Mouse (Mus musculus) heart, postnatal 36 days (tissue): ENCODE results near the gene Adcy5. TPM values are rescaled to one million over a fixed set of nuclear protein-coding genes. Genes with fewer than 3 reads are reported as not detected.

ENCODE experiments used
- DNase-seq, 2 experiments: peaks; one replicate each; pipeline ENCODE4 v3.0.0; 2021 to 2022
- intact Hi-C: fragments of 180-260 bp; cut with DNase I; formaldehyde crosslinking; loops from one replicate; pipeline ENCODE4 v1.15.1; 2025
- total RNA-seq, 2 experiments: library from RNA; stranded (reverse); gene quantifications; 2 replicates each; pipeline ENCODE4 v1.2.3; 2021

The Adcy5 gene
- total RNA-seq, 2 experiments from 2014 or later: 48.7 to 57.7 TPM

DNA sequence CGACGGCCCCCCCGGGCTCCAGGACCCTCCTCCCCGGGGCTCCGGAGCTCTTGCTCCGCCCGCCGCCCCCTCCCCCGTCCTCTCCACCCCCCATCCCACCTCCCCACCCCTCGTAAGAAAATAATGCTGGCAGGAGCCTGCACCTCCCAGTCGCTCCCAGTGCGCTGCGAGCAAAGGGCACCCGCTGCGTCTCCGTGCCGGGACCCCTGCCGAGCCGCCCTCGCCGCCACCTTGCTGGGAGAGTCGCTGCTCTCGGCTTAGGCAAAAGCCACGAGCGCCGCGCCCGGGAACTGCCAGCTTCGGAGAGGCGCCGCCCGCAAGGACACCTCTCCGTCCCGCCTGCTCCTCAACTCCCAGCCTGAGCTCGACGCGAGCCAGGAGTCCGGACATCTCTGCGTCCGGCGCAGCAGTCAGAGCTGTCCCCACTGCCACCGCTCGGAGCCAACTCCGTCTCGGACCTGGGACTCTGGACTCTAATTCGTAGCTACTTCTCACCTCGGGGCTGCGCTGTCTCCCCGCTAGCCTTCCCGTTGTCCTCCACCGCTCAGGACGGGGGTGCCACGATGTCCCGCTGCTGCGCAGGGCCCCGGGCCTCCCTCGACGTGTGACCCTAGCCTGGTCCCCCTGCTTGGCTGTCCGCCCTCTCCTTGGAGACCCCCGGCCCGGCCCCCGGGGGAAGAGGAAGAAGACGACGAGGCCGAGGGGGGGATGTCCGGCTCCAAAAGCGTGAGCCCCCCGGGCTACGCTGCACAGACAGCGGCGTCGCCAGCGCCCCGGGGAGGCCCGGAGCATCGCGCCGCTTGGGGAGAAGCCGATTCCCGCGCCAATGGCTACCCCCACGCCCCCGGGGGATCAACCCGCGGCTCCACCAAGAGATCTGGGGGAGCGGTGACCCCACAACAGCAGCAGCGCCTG, 971 bp downstream of the Adcy5 start:
- intact Hi-C loops: loop anchor here (1.0 to 5.0 kb wide), 3 partner anchors 45 to 98 kb away; no protein-coding TSS in a partner anchor
- peak; percentile 50 to 67 for DNase-seq

DNA sequence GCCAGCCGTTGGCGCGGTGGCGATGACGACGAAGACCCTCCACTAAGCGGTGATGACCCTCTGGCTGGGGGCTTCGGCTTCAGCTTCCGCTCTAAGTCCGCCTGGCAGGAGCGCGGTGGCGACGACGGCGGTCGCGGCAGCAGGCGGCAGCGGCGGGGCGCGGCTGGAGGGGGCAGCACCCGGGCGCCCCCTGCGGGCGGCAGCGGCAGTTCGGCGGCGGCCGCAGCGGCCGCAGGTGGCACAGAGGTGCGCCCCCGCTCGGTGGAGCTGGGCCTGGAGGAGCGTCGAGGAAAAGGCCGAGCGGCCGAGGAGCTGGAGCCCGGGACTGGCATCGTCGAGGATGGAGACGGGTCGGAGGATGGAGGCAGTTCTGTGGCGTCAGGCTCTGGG, 1.6 kb downstream of the Adcy5 start:
- peak in 1 of 2 experiments; percentile 62 for DNase-seq
- intact Hi-C loops: loop anchor here (5.0 kb wide), 2 partner anchors 51 to 99 kb away; no protein-coding TSS in a partner anchor

- DNase-seq: no peak
Observed at GRCm38 (mm10) chr16:35156832-35157231, 2.2 kb downstream of the Adcy5 start.

GRCm38 (mm10) chr16:35159532-35159931, 4.9 kb downstream of the Adcy5 start:
- no peak for DNase-seq
- intact Hi-C loops: loop anchor here (5.0 kb wide), 2 partner anchors 48 to 102 kb away; no protein-coding TSS in a partner anchor

More at GRCm38 (mm10) chr16:35156832-35157231, 2.2 kb downstream of the Adcy5 start:
- intact Hi-C loops: loop anchor here (5.0 kb wide), 2 partner anchors 50 to 100 kb away; no protein-coding TSS in a partner anchor

- intact Hi-C loops: loop anchor here (5.0 kb wide), 2 partner anchors 47 to 103 kb away; no protein-coding TSS in a partner anchor
- DNase-seq: no peak
Observed at GRCm38 (mm10) chr16:35159991-35160390, 5.3 kb downstream of the Adcy5 start.

GRCm38 (mm10) chr16:35164361-35165224, 9.9 kb downstream of the Adcy5 start:
- intact Hi-C loops: no loop called here
- no peak for DNase-seq

- DNase-seq: no peak
- intact Hi-C loops: no loop called here
Observed at GRCm38 (mm10) chr16:35165361-35165760, 10.7 kb downstream of the Adcy5 start.

- DNase-seq: no peak
Observed at GRCm38 (mm10) chr16:35165788-35166187, 11.1 kb downstream of the Adcy5 start.

DNA sequence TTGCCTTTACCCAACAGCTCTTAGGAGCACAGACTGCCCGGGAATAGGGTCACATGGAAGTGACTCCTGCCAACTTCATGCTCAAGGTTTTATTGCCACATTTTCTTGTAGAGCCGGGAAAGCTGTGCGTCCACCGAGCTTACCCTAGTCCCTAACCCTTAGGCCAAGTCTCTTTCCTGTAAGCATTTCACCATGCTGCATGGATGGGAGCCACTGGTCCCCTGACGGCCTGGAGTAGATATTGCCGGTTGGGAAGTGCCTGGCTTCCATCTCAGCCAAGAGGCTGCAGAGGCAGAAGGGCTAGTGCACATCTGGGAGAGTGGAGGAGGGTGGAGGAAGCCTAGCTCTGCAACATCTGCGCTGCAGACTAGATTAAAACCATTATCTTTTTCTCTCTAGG, 14.8 kb downstream of the Adcy5 start:
- DNase-seq: no peak

More at GRCm38 (mm10) chr16:35165788-35166187, 11.1 kb downstream of the Adcy5 start:
- intact Hi-C loops: no loop called here

DNA sequence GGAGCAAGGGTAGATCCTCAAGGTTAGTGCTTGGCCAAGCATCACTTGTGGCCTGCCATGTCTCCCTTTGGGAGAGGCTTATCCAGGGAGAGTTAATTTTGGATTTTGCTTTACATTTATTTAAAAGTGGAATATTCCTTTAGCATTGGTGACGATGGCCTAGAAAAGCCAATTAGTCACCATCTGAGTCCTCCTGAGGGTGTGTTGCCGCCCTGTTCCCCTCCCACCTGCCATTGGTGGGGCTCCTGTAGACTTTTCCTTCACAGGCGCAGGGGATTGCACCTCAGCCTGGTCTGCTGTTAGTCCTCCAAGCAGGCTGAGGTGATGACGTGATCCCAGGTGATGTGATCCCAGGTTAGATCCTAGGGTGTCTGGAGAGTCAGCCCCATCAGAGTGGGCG, 17.5 kb downstream of the Adcy5 start:
- intact Hi-C loops: no loop called here
- DNase-seq: no peak

More for the DNA sequence above, 14.8 kb downstream of the Adcy5 start:
- intact Hi-C loops: no loop called here

DNA sequence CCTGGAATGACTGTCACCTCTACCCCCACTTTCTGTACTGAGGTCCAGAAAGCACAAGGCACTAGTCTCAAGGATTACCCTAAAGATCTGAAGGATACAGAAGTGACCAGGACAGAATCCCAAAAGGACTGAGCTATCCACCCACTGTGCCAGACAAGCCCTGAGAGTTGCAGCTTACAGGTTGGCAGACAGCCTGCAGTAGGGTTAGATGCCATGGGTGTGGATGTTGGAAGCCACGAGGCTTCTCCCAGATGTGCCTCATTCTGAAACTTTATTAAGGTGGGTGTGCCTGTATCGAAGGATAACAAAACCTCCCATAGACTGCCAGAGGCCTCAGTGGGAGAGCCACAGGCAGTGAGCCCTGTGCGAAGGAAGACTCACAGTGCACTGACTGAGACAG, 23.8 kb downstream of the Adcy5 start:
- DNase-seq: no peak
- intact Hi-C loops: no loop called here

DNA sequence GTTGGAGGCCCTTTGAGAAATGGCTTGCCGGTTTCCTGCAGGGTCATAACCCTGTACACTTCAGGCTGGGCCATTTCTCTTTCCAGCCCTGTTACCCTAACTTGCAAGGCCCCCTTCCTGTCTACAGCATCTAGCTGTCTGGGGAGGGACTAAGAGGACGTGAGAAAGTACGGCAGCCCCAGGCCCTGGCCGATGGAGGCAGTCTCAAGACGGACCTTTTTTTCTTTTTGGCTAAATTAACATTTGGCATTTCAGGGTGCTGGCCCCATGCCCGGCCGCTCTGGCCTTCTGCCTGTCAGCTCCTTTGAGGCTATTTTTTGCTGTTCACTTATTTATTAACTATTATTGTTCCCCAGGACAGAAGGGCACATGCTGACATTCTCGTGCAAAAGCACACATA, 24.4 kb downstream of the Adcy5 start:
- intact Hi-C loops: no loop called here
- DNase-seq: peak; percentile 70 to 72

DNA sequence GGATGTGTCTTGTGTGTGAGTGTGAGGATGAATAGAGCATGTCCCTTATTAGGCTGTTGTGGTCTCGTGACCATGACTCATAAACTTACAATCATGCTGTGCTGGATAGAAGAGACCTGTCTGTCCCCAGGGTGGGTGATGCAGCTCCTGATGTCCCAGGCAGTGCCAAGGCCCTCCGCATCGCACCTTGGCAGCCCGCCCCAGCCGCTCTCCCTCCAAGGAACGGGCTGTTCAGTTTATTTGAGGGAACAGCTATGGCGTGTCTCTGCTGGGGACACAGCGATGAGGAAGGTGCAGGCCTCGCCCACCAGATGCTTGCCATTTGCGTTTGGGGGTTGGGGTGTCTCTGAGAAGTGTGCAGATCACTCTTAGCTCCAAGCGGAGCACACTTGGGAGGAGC, 28.5 kb downstream of the Adcy5 start:
- intact Hi-C loops: no loop called here
- DNase-seq: peak; percentile 57 to 63

GRCm38 (mm10) chr16:35188111-35188510, 33.4 kb downstream of the Adcy5 start:
- no peak for DNase-seq
- intact Hi-C loops: no loop called here

- intact Hi-C loops: no loop called here
- DNase-seq: no peak
Observed at GRCm38 (mm10) chr16:35189420-35190141, 34.9 kb downstream of the Adcy5 start.

- DNase-seq: no peak
- intact Hi-C loops: no loop called here
Observed at GRCm38 (mm10) chr16:35190777-35191176, 36.1 kb downstream of the Adcy5 start.

DNA sequence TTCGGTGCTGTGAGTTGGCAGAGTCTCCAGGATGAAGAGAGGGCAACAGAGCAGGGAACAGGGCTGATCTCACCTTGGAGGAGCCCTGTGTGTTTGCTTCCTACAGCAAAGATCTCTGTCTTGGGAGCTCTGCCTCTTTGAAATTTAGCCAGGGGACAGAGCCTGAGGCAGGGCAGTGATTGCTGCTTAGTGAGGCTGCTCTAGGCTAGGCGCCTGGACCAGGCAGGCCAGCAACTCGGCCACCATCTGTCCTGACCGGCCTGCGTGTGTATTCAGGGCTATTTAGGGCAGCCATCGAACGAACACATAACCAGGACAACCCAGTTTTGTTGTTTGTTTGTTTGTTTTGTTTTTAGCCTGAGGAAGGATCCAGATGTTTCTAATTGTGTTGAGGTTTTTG, 36.6 kb downstream of the Adcy5 start:
- intact Hi-C loops: no loop called here
- DNase-seq: no peak

DNA sequence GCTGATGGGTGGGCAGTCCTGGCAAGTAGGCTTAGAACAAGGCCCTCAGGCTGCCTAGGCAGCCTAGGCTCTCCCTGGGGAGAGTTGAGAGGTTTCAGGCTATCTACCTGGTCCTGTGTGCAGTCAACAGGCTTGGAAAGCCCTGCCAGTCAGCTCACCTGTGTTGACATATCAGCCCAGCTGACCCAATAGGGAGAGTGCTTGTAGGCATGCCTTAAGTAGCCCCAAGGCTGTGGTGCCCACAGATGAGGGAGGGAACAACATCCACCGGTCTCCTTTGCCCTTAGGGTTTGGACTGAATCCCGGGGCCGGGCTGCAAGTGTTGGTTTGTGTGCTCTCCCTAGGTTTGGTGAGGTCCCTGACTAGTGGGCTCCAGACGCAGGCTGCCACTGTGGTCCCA, 37.8 kb downstream of the Adcy5 start:
- no peak for DNase-seq
- intact Hi-C loops: no loop called here

GRCm38 (mm10) chr16:35193357-35193756, 38.7 kb downstream of the Adcy5 start:
- DNase-seq: no peak
- intact Hi-C loops: no loop called here

DNA sequence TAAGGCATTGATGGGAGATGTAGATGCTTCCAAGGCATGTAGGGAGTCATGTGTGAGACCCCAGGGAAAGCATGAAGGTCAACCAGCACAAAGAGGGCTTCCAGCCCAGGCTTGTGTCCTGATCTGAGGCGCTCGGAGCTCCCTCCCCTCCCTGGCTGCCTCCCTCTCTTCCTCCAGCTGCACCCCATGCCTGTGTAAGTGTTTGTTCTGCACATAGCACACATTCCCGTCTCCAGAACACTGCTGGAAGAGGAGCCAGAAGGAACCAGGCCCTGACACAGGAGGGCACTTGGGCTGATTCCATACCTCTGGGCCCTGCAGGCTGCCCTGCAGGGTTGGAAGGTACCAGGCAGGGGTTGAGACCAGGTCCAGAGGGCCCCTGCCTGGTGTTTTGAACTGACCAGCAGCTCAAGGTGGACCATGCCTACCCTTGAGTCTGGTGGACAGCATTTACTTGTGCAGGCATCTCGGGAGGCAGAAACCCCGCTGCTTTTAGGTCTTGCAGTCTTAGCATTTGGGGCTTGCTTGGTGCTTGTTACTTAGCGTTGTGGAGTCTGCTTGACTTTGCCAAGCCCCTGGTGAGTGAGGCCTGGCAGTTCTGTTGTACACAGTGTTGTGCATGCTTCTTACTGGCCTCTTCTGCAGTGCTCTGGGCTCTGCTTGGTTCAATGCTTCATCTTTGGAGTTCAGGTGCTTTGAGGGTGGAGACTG, 45.2 kb downstream of the Adcy5 start:
- no peak for DNase-seq
- intact Hi-C loops: no loop called here
